In the genomic region with DNA sequence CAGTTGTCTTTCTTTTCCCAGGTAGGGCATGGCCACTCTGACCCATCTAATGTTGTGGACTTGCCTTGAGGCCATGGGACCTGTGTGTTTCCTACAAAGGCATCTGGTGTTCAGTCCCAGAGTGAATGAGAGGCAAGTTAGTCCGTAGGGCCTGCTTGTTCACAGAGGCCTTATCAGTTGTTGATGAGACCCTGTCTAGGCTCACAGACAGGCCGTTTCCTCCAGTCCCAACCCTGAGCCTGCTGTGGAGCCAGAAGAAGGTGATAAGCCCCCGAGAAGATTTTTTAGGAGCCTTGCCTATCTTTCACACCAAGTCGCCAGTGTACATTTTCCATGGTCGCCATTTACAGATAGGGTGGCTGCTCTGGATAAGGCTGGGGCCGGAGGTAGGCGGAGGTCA, we compare ENCODE assay signal across 28 mouse cellular contexts.
DNase-seq lines count a peak whose midpoint lies in the region; ATAC-seq and TF ChIP-seq lines count a peak whose summit lies in the region.
"Had no signal": no experiment of that assay in that cellular context is flagged by ENCODE, and none has a peak within 500 bp of the region (broad histone marks: within the 10 kb centered on the region; RNA-seq: fewer than 3 reads in every experiment).

No protein-coding gene starts in this region.

- ATAC-seq in heart, embryonic 11.5 days (replicated peaks; ENCODE audit: insufficient number of reproducible peaks, low FRiP score, low TSS enrichment): peak; percentile 79
- ATAC-seq in heart, embryonic 14.5 days (ENCODE audit: insufficient number of reproducible peaks, insufficient read depth, low FRiP score, low read depth): peak; percentile 80
- ATAC-seq in heart, postnatal 0 days (ENCODE audit: insufficient read depth, low read depth): peak; percentile 41; the same call in 1 of the 2 replicates
- ATAC-seq: CD4-positive, CD25-positive, alpha-beta regulatory T cell, adult 4 months; hindbrain, embryonic 16.5 days; midbrain, embryonic 15.5 days had no signal

- no peak for TF ChIP-seq EP300 in heart, postnatal 0 days (IDR thresholded peaks at IDR 0.05; ENCODE audit: low read depth)

- no peaks in the 10 kb centered on the region for H3K27me3 ChIP-seq in heart, embryonic 11.5 days (ENCODE audit: control insufficient read depth, insufficient read depth, low read length)
- no peaks in the 10 kb centered on the region for H3K27me3 ChIP-seq in heart, embryonic 14.5 days (ENCODE audit: control insufficient read depth, insufficient read depth, low read length)
- no peaks in the 10 kb centered on the region for H3K27me3 ChIP-seq in heart, postnatal 0 days (ENCODE audit: control insufficient read depth, insufficient read depth, low read length)
- H3K27me3 ChIP-seq: embryonic facial prominence, embryonic 15.5 days; forebrain, embryonic 12.5 days; limb, embryonic 12.5 days; liver, embryonic 15.5 days; lung, embryonic 15.5 days; midbrain, embryonic 15.5 days had no signal

- H3K27ac ChIP-seq in heart, embryonic 11.5 days (ENCODE audit: low read depth, low read length): peak overlapping the region; percentile 50; the same call in 1 of the 2 replicates
- peak overlapping the region; percentile 34 to 45; a peak in 3 of 4 replicates for H3K27ac ChIP-seq in heart, embryonic 14.5 days (replicated peaks in 1 of 2; ENCODE audit: control insufficient read depth in 1 of 2, insufficient read depth in 1 of 2, low read depth in 2 of 2, low read length in 2 of 2)
- H3K27ac ChIP-seq in heart, postnatal 0 days (ENCODE audit: low read depth): no peak overlapping the region
- H3K27ac ChIP-seq: embryonic facial prominence, embryonic 10.5 days; embryonic facial prominence, embryonic 15.5 days; forebrain, embryonic 12.5 days; layer of hippocampus, adult 2 months; left cerebral cortex, adult 2 months; limb, embryonic 12.5 days; liver, embryonic 15.5 days; lung, embryonic 15.5 days; midbrain, embryonic 10.5 days; midbrain, embryonic 15.5 days had no signal

- no peak for DNase-seq in heart, adult 8-10 months (ENCODE audit: low spot score)
- no peak for DNase-seq in heart, postnatal 0 days (ENCODE audit: low spot score)
- DNase-seq in yolk sac, embryonic 10.5 days (ENCODE audit: low spot score): peak; percentile 20
- no peak for DNase-seq in thymus, postnatal 36 days
- no peak for DNase-seq in thymus, postnatal 0 days (ENCODE audit: low spot score)
- DNase-seq: adrenal gland, postnatal 25 days; cerebellum, adult 2 months; cerebellum, postnatal 14 days; gastrocnemius, postnatal 14 days; kidney, adult 18-20 months; kidney, postnatal 36 days; right cerebral cortex, adult 18-20 months; spleen, adult 18-20 months; thymus, postnatal 25 days had no signal

- no peak overlapping the region for H3K9ac ChIP-seq in heart, embryonic 11.5 days (ENCODE audit: low read depth, low read length)
- H3K9ac ChIP-seq in heart, embryonic 14.5 days (ENCODE audit: low read length): no peak overlapping the region
- no peak overlapping the region for H3K9ac ChIP-seq in heart, postnatal 0 days (replicated peaks; ENCODE audit: low read depth, low read length)
- H3K9ac ChIP-seq: embryonic facial prominence, embryonic 15.5 days; forebrain, embryonic 12.5 days; limb, embryonic 12.5 days; liver, embryonic 15.5 days; lung, embryonic 15.5 days; midbrain, embryonic 15.5 days had no signal

- no peak for TF ChIP-seq CTCF in heart, postnatal 0 days (IDR thresholded peaks at IDR 0.05; ENCODE audit: low read depth)

- peaks cover 14% of the 10 kb centered on the region for H3K4me1 ChIP-seq in heart, embryonic 11.5 days (ENCODE audit: control insufficient read depth, insufficient read depth, low read length)
- peaks cover 9 to 13% of the 10 kb centered on the region in 2 experiments; a peak in 3 of 4 replicates for H3K4me1 ChIP-seq in heart, embryonic 14.5 days (ENCODE audit: control insufficient read depth in 2 of 2, insufficient read depth in 2 of 2, low read length in 2 of 2)
- peaks cover 5% of the 10 kb centered on the region for H3K4me1 ChIP-seq in heart, postnatal 0 days (ENCODE audit: control insufficient read depth, insufficient read depth)
- H3K4me1 ChIP-seq: embryonic facial prominence, embryonic 10.5 days; embryonic facial prominence, embryonic 15.5 days; forebrain, embryonic 12.5 days; limb, embryonic 12.5 days; liver, embryonic 15.5 days; lung, embryonic 15.5 days; midbrain, embryonic 10.5 days; midbrain, embryonic 15.5 days had no signal

- peak overlapping the region; percentile 27 for H3K4me2 ChIP-seq in heart, embryonic 11.5 days
- no peak overlapping the region for H3K4me2 ChIP-seq in heart, embryonic 14.5 days (ENCODE audit: low read length)
- H3K4me2 ChIP-seq in heart, postnatal 0 days (ENCODE audit: low read depth, low read length): no peak overlapping the region
- H3K4me2 ChIP-seq: embryonic facial prominence, embryonic 15.5 days; forebrain, embryonic 12.5 days; limb, embryonic 12.5 days; liver, embryonic 15.5 days; lung, embryonic 15.5 days; midbrain, embryonic 15.5 days had no signal

- H3K36me3 ChIP-seq in heart, embryonic 11.5 days (ENCODE audit: control insufficient read depth, insufficient read depth, low read length): no peaks in the 10 kb centered on the region
- no peaks in the 10 kb centered on the region for H3K36me3 ChIP-seq in heart, embryonic 14.5 days (ENCODE audit: control insufficient read depth, insufficient read depth, low read length)
- H3K36me3 ChIP-seq in heart, postnatal 0 days (replicated peaks; ENCODE audit: control insufficient read depth, insufficient read depth, low read length): no peaks in the 10 kb centered on the region
- H3K36me3 ChIP-seq: embryonic facial prominence, embryonic 10.5 days; embryonic facial prominence, embryonic 15.5 days; forebrain, embryonic 12.5 days; limb, embryonic 12.5 days; liver, embryonic 15.5 days; lung, embryonic 15.5 days; midbrain, embryonic 10.5 days; midbrain, embryonic 15.5 days had no signal

- no peaks in the 10 kb centered on the region for H3K9me3 ChIP-seq in heart, embryonic 11.5 days (replicated peaks; ENCODE audit: control insufficient read depth, low read length)
- H3K9me3 ChIP-seq in heart, embryonic 14.5 days (ENCODE audit: control insufficient read depth, low read length): no peaks in the 10 kb centered on the region
- H3K9me3 ChIP-seq in heart, postnatal 0 days (replicated peaks; ENCODE audit: control insufficient read depth, low read length): no peaks in the 10 kb centered on the region
- H3K9me3 ChIP-seq: embryonic facial prominence, embryonic 10.5 days; embryonic facial prominence, embryonic 15.5 days; forebrain, embryonic 12.5 days; limb, embryonic 12.5 days; liver, embryonic 15.5 days; lung, embryonic 15.5 days; midbrain, embryonic 10.5 days; midbrain, embryonic 15.5 days had no signal

- WGBS in heart, embryonic 11.5 days (ENCODE audit: insufficient replicate concordance): 12% methylated on average over 7 of the region's 7 CpGs
- 10% methylated on average over 7 of the region's 7 CpGs for WGBS in heart, embryonic 14.5 days
- WGBS in heart, postnatal 0 days: 24% methylated on average over 7 of the region's 7 CpGs

- H3K4me3 ChIP-seq in heart, embryonic 11.5 days (ENCODE audit: low read depth, low read length): no peak overlapping the region
- H3K4me3 ChIP-seq in heart, embryonic 14.5 days (ENCODE audit: control insufficient read depth in 1 of 2, insufficient read depth in 1 of 2, low read depth in 1 of 2, low read length in 2 of 2): no peak overlapping the region
- no peak overlapping the region for H3K4me3 ChIP-seq in heart, postnatal 0 days (ENCODE audit: low read depth, low read length)
- H3K4me3 ChIP-seq: embryonic facial prominence, embryonic 10.5 days; embryonic facial prominence, embryonic 15.5 days; forebrain, embryonic 12.5 days; layer of hippocampus, adult 2 months; left cerebral cortex, adult 2 months; limb, embryonic 12.5 days; liver, embryonic 15.5 days; lung, embryonic 15.5 days; midbrain, embryonic 10.5 days; midbrain, embryonic 15.5 days had no signal
